Comparison of ENCODE assay signal across 11 mouse cellular contexts in genomic region chr3:88629244-88629643, GRCm38 (mm10). TPM values are rescaled to one million over a fixed set of nuclear protein-coding genes. Genes with fewer than 3 reads are reported as not detected.
DNase-seq lines count a peak whose midpoint lies in the region; ATAC-seq and TF ChIP-seq lines count a peak whose summit lies in the region.
"Had no signal": no experiment of that assay in that cellular context is flagged by ENCODE, and none has a peak within 500 bp of the region (broad histone marks: within the 10 kb centered on the region; RNA-seq: fewer than 3 reads in every experiment).

No protein-coding gene starts in this region.

- no peak for TF ChIP-seq CTCF in heart, adult 2 months (IDR thresholded peaks at IDR 0.05)
- no peak for TF ChIP-seq CTCF in liver, postnatal 0 days (IDR thresholded peaks at IDR 0.05; ENCODE audit: low read depth)

- 43% methylated on average over 13 of the region's 13 CpGs for WGBS in heart, adult 2 months
- 66% methylated on average over 13 of the region's 13 CpGs for WGBS in liver, embryonic 13.5 days (ENCODE audit: insufficient replicate concordance)
- 79% methylated on average over 13 of the region's 13 CpGs for WGBS in liver, postnatal 0 days (ENCODE audit: insufficient replicate concordance)

- H3K79me2 ChIP-seq in heart, adult 2 months (replicated peaks; ENCODE audit: control insufficient read depth, insufficient read depth, low read length): peaks cover 12% of the 10 kb centered on the region

- no peaks in the 10 kb centered on the region for H3K9me3 ChIP-seq in liver, embryonic 13.5 days (replicated peaks)
- H3K9me3 ChIP-seq in liver, postnatal 0 days (ENCODE audit: low read length): no peaks in the 10 kb centered on the region

- intact Hi-C loops in heart, adult 2 months (cut with DNase I): no loop called here

- no peak overlapping the region for H3K4me3 ChIP-seq in heart, adult 2 months
- H3K4me3 ChIP-seq in liver, embryonic 13.5 days (replicated peaks): no peak overlapping the region
- H3K4me3 ChIP-seq in liver, postnatal 0 days (ENCODE audit: low read depth, low read length): no peak overlapping the region

- no peak overlapping the region for H3K4me2 ChIP-seq in liver, embryonic 13.5 days
- no peak overlapping the region for H3K4me2 ChIP-seq in liver, postnatal 0 days (ENCODE audit: low read depth, low read length)

- TF ChIP-seq POLR2A in heart, adult 2 months (IDR thresholded peaks at IDR 0.05; ENCODE audit: insufficient read depth, low read depth, low read length): no peak

- H3K9ac ChIP-seq in heart, adult 2 months (ENCODE audit: low read depth, low read length): no peak overlapping the region
- H3K9ac ChIP-seq in liver, embryonic 13.5 days: no peak overlapping the region
- H3K9ac ChIP-seq in liver, postnatal 0 days (replicated peaks): no peak overlapping the region

- ATAC-seq in liver, embryonic 13.5 days (ENCODE audit: low read depth): no peak
- ATAC-seq in liver, postnatal 0 days: no peak

- H3K27ac ChIP-seq in heart, adult 2 months: peak overlapping the region; percentile 76
- 0 out of 2 replicates have a peak overlapping the region, but pooled peaks have one; percentile 13 for H3K27ac ChIP-seq in liver, embryonic 13.5 days
- no peak overlapping the region for H3K27ac ChIP-seq in liver, postnatal 0 days (ENCODE audit: low read depth)

- no peaks in the 10 kb centered on the region for H3K27me3 ChIP-seq in heart, adult 2 months (ENCODE audit: control insufficient read depth, insufficient read depth, low read length)
- no peaks in the 10 kb centered on the region for H3K27me3 ChIP-seq in liver, embryonic 13.5 days
- no peaks in the 10 kb centered on the region for H3K27me3 ChIP-seq in liver, postnatal 0 days (ENCODE audit: insufficient read depth, low read length)

- H3K36me3 ChIP-seq in heart, adult 2 months (ENCODE audit: control insufficient read depth, insufficient read depth, low read length): peaks cover 15% of the 10 kb centered on the region
- peaks cover 42% of the 10 kb centered on the region for H3K36me3 ChIP-seq in liver, embryonic 13.5 days
- peaks cover 54% of the 10 kb centered on the region for H3K36me3 ChIP-seq in liver, postnatal 0 days (replicated peaks; ENCODE audit: insufficient read depth, low read length)

- no peak for TF ChIP-seq EP300 in heart, adult 2 months (IDR thresholded peaks at IDR 0.05; ENCODE audit: insufficient read depth, low read depth, low read length)
- TF ChIP-seq EP300 in liver, postnatal 0 days (IDR thresholded peaks at IDR 0.05; ENCODE audit: low read depth): no peak

- DNase-seq in heart, adult 2 months: no peak
- no peak for DNase-seq in heart, postnatal 4 days
- DNase-seq in liver, embryonic 13.5 days: no peak
- DNase-seq in liver, postnatal 0 days: no peak
- peak; percentile 91 for DNase-seq in layer of hippocampus, adult 18-20 months (ENCODE audit: low spot score in 2 of 2)
- DNase-seq in right cerebral cortex, adult 2 months (ENCODE audit: low spot score in 2 of 2): peak; percentile 82 to 88
- DNase-seq in yolk sac, embryonic 10.5 days (ENCODE audit: low spot score): no peak
- no peak for DNase-seq in spleen, adult 12 weeks (ENCODE audit: low spot score)

- peaks cover 52% of the 10 kb centered on the region for H3K4me1 ChIP-seq in heart, adult 2 months (ENCODE audit: control insufficient read depth, insufficient read depth, low read length)
- H3K4me1 ChIP-seq in liver, embryonic 13.5 days (replicated peaks): peaks cover 77% of the 10 kb centered on the region
- peaks cover 46% of the 10 kb centered on the region for H3K4me1 ChIP-seq in liver, postnatal 0 days (ENCODE audit: insufficient read depth)

RNA-seq across cellular contexts. Expression of gene Arhgef2, which starts 23.5 kb away (rescaled TPM):
- total RNA-seq in heart, adult 2 months (2021): 10 to 100 TPM; 37.3 to 37.5 TPM
- polyA plus RNA-seq in heart, adult 2 months (2012; rRNA removed): 51.0 and 53.4 TPM in 2 replicates
- 100 to 1,000 TPM; 104 to 109 TPM for total RNA-seq in heart, postnatal 4 days (2021)
- polyA plus RNA-seq in liver, embryonic 13.5 days (2015; fragmentation: Nextera tagmentation; extraction: Ambion mirVana): 16.4 and 17.9 TPM in 2 replicates
- polyA plus RNA-seq in liver, postnatal 0 days (2015; fragmentation: Nextera tagmentation; extraction: Ambion mirVana): 13.7 and 13.8 TPM in 2 replicates
- 100 to 1,000 TPM; 237 to 255 TPM for total RNA-seq in layer of hippocampus, adult 18-20 months (2021)

RNA-seq across cellular contexts. Expression of gene Rxfp4, which starts 23.7 kb away (rescaled TPM):
- total RNA-seq in heart, adult 2 months (2021): not detected
- 0.41 TPM in 1 of 2 replicates, not detected in the other for polyA plus RNA-seq in heart, adult 2 months (2012; rRNA removed)
- under 1 TPM in 1 of 2 experiments, not detected in 1; 0.20 TPM for total RNA-seq in heart, postnatal 4 days (2021)
- polyA plus RNA-seq in liver, embryonic 13.5 days (2015; fragmentation: Nextera tagmentation; extraction: Ambion mirVana): not detected in 2 replicates
- polyA plus RNA-seq in liver, postnatal 0 days (2015; fragmentation: Nextera tagmentation; extraction: Ambion mirVana): not detected in 2 replicates
- total RNA-seq in layer of hippocampus, adult 18-20 months (2021): not detected
- total RNA-seq: granulocyte monocyte progenitor cell, adult 5-6 weeks; neutrophil, adult 5-6 weeks had no signal
- polyA plus RNA-seq: liver, embryonic 16.5 days had no signal

RNA-seq across cellular contexts. Expression of gene Ssr2, which starts 53.6 kb away (rescaled TPM):
- 10 to 100 TPM; 65.3 to 67.6 TPM for total RNA-seq in heart, adult 2 months (2021)
- 80.0 and 115 TPM in 2 replicates for polyA plus RNA-seq in heart, adult 2 months (2012; rRNA removed)
- total RNA-seq in heart, postnatal 4 days (2021): 100 to 1,000 TPM; 145 to 152 TPM
- 187 and 206 TPM in 2 replicates for polyA plus RNA-seq in liver, embryonic 13.5 days (2015; fragmentation: Nextera tagmentation; extraction: Ambion mirVana)
- polyA plus RNA-seq in liver, postnatal 0 days (2015; fragmentation: Nextera tagmentation; extraction: Ambion mirVana): 141 and 155 TPM in 2 replicates
- 10 to 100 TPM; 91.5 to 97.2 TPM for total RNA-seq in layer of hippocampus, adult 18-20 months (2021)

RNA-seq across cellular contexts. Expression of gene Khdc4, which starts 56.4 kb away (rescaled TPM):
- total RNA-seq in heart, adult 2 months (2021): 10 to 100 TPM; 24.9 to 25.7 TPM
- 29.9 and 46.1 TPM in 2 replicates for polyA plus RNA-seq in heart, adult 2 months (2012; rRNA removed)
- total RNA-seq in heart, postnatal 4 days (2021): 10 to 100 TPM; 44.9 to 49.2 TPM
- polyA plus RNA-seq in liver, embryonic 13.5 days (2015; fragmentation: Nextera tagmentation; extraction: Ambion mirVana): 23.8 and 29.9 TPM in 2 replicates
- polyA plus RNA-seq in liver, postnatal 0 days (2015; fragmentation: Nextera tagmentation; extraction: Ambion mirVana): 18.8 and 19.8 TPM in 2 replicates
- total RNA-seq in layer of hippocampus, adult 18-20 months (2021): 10 to 100 TPM; 49.3 to 59.6 TPM

Comparison
In these comparisons a context has a peak if more than half of its experiments do, and no peak if none do; other contexts are left out.
1. DNase-seq: peak in layer of hippocampus, adult 18-20 months (2 of 2) and right cerebral cortex, adult 2 months (2 of 2); none in heart, adult 2 months (0 of 2), heart, postnatal 4 days (single experiment), liver, embryonic 13.5 days (single experiment), liver, postnatal 0 days (single experiment), yolk sac, embryonic 10.5 days (single experiment) and spleen, adult 12 weeks (single experiment).